Mouse (Mus musculus) ZHBTc4 (cell line): ENCODE results near the gene Chd9.
"Not testable (repeated sequence)": the region's sequence is repeated elsewhere in the genome, so short reads cannot be mapped to it uniquely, and the experiment has no call there.

Experiments used
- DNase-seq: peaks from one replicate; pipeline ENCODE4 v3.0.0-alpha.2; 2011; ENCODE audit warnings: low read depth, low spot score

Gene Chd9

GRCm38 (mm10) chr8:90907516-90907847 lies 79.3 kb downstream of the Chd9 start:
- no peak for DNase-seq

GRCm38 (mm10) chr8:90907848-90908551 lies 79.8 kb downstream of the Chd9 start:
- DNase-seq: peak; percentile 91

GRCm38 (mm10) chr8:90908580-90909471 lies 80.7 kb downstream of the Chd9 start:
- DNase-seq: peak; percentile 69

GRCm38 (mm10) chr8:90923158-90923905 lies 95.2 kb downstream of the Chd9 start:
- no peak for DNase-seq

GRCm38 (mm10) chr8:90928412-90928811 lies 100.3 kb downstream of the Chd9 start:
- DNase-seq: no peak

GRCm38 (mm10) chr8:90930125-90930524 lies 102.0 kb downstream of the Chd9 start:
- not testable (repeated sequence) for DNase-seq

GRCm38 (mm10) chr8:90932934-90933333 lies 104.8 kb downstream of the Chd9 start:
- no peak for DNase-seq

- DNase-seq: no peak
Observed at GRCm38 (mm10) chr8:90934786-90935185, 106.6 kb downstream of the Chd9 start.

- DNase-seq: peak; percentile 72
Observed at GRCm38 (mm10) chr8:90936840-90937239, 108.7 kb downstream of the Chd9 start.

- DNase-seq: no peak
Observed at GRCm38 (mm10) chr8:90938352-90938930, 110.3 kb downstream of the Chd9 start.

- no peak for DNase-seq
Observed at GRCm38 (mm10) chr8:90939867-90940266, 111.7 kb downstream of the Chd9 start.

- DNase-seq: no peak
Observed at GRCm38 (mm10) chr8:90943770-90944169, 115.6 kb downstream of the Chd9 start.

GRCm38 (mm10) chr8:90954802-90955760 lies 126.9 kb downstream of the Chd9 start:
- DNase-seq: peak; percentile 88

GRCm38 (mm10) chr8:90955761-90956136 lies 127.6 kb downstream of the Chd9 start:
- DNase-seq: no peak

GRCm38 (mm10) chr8:90956390-90956789 lies 128.2 kb downstream of the Chd9 start:
- DNase-seq: no peak

GRCm38 (mm10) chr8:90957711-90958110 lies 129.6 kb downstream of the Chd9 start:
- DNase-seq: no peak

- peak; percentile 52 for DNase-seq
Observed at GRCm38 (mm10) chr8:90959721-90960120, 131.6 kb downstream of the Chd9 start.

- DNase-seq: no peak
Observed at GRCm38 (mm10) chr8:90961603-90962002, 133.5 kb downstream of the Chd9 start.

- DNase-seq: no peak
Observed at GRCm38 (mm10) chr8:90964044-90964443, 135.9 kb downstream of the Chd9 start.

- no peak for DNase-seq
Observed at GRCm38 (mm10) chr8:90965467-90966170, 137.5 kb downstream of the Chd9 start.
